Mouse (Mus musculus) olfactory bulb, adult 2 months (tissue): Measurements from ENCODE around the gene Eid3.

Source experiments
- CTCF ChIP-seq: fragments of 200-500 bp; IDR thresholded peaks from 2 replicates; pipeline ENCODE4 v1.5.1; 2012; ENCODE audit warnings: low read depth, mild to moderate bottlenecking, low read length, moderate library complexity; ENCODE audit not compliant: insufficient read depth
- POLR2A ChIP-seq: fragments of 200-500 bp; IDR thresholded peaks from 2 replicates; pipeline ENCODE4 v1.6.1; 2012; ENCODE audit warnings: mild to moderate bottlenecking, low read depth, low read length, moderate library complexity; ENCODE audit not compliant: insufficient read depth

GRCm38 (mm10) chr10:82817936-82818335, 48.5 kb upstream of the Eid3 start:
- TF ChIP-seq POLR2A (no peak), CTCF (no peak)
